Mouse (Mus musculus): Measurements from ENCODE around the gene Ccdc13. TPM values are rescaled to one million over a fixed set of nuclear protein-coding genes. Genes with fewer than 3 reads are reported as not detected.
A peak's percentile ranks its signal among the peaks of the same experiment; 100 is the strongest.

Gene Ccdc13
- total RNA-seq, 2 experiments from 2014 or later: not detected

DNA sequence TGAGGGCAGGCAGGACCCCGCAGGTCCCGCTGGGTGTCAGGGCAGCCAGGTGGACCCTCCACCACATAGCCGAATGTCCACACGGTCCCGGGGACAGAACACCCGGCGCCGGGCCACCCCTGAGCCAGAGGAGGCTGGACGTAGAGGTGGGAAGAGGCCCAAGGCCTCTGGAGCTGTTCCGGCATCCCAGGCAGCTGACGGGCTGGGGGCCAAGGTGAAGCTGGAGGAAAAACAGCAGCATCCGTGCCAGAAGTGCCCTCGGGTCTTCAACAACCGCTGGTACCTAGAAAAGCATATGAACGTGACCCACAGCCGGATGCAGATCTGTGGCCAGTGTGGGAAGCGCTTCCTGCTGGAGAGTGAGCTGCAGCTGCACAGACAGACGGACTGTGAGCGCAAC is 75.5 kb downstream of the Ccdc13 start:
- intact Hi-C loops (cut with DNase I): loop anchor here (5.0 kb wide), 1 partner anchor 69 kb away; no protein-coding TSS in a partner anchor

DNA sequence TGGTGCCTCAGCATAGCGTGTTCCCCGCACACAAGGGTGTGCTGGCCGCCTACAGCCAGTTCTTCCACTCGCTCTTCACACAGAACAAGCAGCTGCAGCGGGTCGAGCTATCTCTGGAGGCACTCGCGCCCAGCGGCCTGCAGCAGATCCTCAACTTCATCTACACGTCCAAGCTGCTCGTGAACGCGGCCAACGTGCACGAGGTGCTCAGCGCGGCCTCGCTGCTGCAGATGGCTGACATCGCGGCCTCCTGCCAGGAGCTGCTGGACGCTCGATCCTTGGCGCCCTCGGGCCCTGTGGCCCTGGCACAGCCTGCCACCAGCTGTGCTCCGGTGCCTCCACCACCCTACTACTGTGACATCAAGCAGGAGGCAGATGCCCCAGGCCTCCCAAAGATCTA is 76.5 kb downstream of the Ccdc13 start:
- no peak for DNase-seq (ENCODE audit: low spot score)
- intact Hi-C loops (cut with DNase I): loop anchor here (5.0 kb wide), 1 partner anchor 70 kb away; no protein-coding TSS in a partner anchor

More for the DNA sequence above, 75.5 kb downstream of the Ccdc13 start:
- no peak for DNase-seq (ENCODE audit: low spot score)

DNA sequence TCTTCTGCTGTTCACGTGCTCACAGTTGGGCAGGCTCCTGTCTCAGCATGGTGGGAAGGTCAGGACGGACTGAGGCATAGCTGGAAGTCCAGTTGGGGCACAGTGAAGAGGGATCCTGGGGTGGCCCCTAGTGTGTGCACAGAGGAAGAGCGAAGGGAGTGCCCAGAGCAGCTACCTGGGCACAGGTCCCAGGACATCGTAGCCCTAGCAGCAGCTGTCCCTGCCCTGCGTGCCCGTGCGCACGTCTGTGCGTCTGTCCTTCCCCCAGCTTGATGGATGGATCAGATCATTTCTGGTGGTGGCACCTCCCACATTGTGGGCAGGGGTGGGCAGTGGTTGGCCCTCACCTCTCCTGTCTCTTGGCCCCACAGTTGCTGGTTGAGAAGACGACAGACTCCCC is 77.0 kb downstream of the Ccdc13 start:
- DNase-seq (ENCODE audit: low spot score): no peak
- intact Hi-C loops (cut with DNase I): loop anchor here (5.0 kb wide), 1 partner anchor 70 kb away; no protein-coding TSS in a partner anchor

DNA sequence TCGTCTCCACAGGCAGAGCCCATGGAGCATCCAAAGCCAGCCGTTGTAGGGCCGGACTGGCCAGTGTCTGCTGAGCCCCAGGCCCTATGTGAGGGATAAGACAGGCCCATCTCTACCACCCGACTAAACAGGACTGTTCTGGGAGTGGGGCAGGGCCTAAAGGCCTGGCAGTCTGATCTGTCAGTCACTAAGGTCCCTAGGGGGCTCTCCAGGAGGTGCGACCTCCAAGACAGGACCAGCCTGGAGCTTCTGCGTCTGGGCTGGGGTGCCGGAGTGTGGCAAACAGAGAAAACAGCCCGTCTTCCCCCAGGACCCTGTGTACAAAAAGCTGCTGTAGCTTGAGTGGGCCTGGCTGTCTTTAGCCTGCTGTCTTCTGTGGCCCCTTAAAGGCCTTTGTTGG is 77.5 kb downstream of the Ccdc13 start:
- intact Hi-C loops (cut with DNase I): loop anchor here (5.0 kb wide), 1 partner anchor 71 kb away; no protein-coding TSS in a partner anchor
- DNase-seq (ENCODE audit: low spot score): no peak

DNA sequence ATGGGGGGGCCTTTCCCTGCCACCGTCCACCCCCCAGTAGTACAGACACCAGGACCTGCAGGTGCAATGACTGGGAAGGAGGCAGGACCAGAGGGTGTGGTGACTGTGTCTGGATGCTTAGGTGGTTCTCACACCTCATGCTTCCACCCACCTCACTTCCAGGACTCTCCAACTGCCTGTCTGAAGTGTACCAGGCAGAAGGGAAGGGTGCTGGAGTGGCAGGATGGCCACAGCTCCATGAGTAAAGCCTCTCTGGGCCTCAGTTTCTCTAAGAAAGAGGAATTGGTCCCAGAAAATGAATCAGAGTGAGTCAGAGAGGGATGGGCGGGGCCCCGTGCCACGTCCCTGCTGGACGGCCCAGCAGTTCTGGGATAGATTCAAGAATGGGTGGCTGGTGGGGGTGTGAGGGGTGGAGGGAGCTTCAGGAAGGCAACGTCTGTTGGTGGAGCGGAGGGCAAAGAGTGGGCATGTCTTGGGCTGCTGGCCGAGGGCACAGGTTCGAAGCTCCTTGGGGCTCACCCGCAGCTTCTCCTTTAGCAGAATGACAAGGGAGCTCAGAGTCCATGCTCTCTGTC is 78.1 kb downstream of the Ccdc13 start:
- DNase-seq (ENCODE audit: low spot score): no peak
- intact Hi-C loops (cut with DNase I): loop anchor here (5.0 kb wide), 1 partner anchor 71 kb away; no protein-coding TSS in a partner anchor

DNA sequence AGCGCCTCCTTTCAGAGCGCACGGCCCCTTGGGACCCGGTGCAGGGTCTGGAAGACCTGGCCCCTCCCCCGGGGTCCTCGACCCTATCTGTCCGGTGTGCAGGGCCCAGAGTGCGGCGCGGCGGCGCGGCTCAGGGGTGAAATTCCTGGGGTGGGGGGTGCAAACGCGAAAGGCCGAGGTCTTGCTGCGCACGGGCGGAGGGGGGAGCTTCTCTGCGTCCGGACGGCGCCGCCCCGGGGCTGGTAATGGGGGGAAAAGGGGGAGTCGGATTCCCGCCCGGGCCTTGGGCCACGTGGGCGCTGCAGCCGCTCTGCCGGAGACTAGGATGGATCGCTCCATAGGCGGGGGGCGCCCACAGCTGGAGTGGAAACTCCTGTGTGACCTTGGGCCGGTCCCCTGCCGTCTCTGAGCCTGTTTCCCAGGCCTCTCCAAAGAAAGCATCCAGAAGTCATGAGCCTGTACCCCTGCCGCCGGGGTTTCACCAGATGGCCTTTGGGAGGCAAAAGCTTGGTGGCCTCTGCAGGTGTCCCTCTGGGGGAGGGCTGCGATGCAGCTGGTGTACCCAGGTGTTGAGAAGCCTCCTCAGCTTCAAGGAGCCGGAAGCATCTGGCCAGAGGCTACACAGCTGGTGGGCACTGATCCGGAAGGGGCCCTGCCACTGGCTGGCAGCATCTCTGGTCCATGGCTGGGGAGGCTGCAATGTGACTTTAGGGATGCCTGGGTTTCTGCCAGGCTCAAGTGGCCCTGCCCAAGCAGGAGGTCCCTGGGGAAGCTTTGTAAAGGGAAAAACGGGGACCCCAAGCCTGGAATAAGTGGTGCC is 78.8 kb downstream of the Ccdc13 start:
- intact Hi-C loops (cut with DNase I): loop anchor here (5.0 kb wide), 1 partner anchor 72 kb away; no protein-coding TSS in a partner anchor
- DNase-seq (ENCODE audit: low spot score): peak; percentile 43

DNA sequence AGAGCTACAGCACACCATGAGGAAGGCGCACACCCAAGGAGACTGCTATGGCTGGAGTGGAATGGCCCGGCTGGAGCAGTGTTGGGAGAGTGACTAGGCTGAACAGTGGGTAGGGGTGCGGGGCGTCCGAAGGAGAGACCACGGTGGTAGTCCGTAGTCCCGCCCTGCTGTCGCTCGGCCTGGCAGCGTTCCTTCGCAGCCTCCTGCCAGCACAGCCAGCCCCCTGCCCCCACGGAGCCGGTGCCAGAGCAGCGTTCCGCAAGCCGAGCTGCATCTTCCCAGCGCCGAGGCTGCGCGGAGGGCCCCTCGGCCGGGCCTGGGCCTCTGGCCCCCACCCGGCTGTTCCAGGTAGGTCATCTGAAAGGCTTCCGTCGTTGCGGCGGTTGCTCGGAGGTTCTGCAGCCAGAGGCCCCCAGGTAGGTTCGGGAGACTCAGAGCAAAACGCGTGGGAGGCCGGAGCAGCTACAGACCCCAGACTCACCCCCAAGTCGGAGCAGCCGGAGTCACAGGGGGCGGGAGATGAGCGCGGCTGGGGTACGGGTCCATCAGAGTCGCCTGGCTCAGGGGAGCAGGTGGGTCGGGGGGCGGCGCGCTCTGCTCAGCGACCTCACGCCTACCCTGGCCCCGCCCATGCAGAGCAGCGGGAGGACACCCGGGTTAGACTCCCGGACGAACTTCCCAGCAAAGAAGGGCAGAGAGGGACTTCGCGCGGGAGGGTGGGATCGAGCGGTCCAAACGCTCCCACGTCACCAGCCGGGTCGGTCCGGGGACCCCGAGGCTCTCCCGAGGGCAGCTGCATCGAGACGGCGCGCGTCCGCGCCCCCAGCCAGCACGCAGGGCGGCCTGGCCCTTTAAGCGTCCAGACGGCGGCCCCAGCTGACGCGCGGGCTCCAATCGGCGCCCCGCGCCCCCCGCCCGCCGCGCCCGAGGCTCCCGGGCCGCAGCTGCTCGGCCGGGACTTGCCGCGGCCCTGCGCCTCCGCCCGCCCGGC is 79.9 kb downstream of the Ccdc13 start, which contains the start of gene Zfp651:
Zfp651 (plus strand) TSS at position 240 of the 991 bp plus-strand sequence.
- peak; percentile 49 for DNase-seq (ENCODE audit: low spot score)
- intact Hi-C loops (cut with DNase I): loop anchor here (5.0 kb wide), 1 partner anchor 73 kb away; no protein-coding TSS in a partner anchor

DNA sequence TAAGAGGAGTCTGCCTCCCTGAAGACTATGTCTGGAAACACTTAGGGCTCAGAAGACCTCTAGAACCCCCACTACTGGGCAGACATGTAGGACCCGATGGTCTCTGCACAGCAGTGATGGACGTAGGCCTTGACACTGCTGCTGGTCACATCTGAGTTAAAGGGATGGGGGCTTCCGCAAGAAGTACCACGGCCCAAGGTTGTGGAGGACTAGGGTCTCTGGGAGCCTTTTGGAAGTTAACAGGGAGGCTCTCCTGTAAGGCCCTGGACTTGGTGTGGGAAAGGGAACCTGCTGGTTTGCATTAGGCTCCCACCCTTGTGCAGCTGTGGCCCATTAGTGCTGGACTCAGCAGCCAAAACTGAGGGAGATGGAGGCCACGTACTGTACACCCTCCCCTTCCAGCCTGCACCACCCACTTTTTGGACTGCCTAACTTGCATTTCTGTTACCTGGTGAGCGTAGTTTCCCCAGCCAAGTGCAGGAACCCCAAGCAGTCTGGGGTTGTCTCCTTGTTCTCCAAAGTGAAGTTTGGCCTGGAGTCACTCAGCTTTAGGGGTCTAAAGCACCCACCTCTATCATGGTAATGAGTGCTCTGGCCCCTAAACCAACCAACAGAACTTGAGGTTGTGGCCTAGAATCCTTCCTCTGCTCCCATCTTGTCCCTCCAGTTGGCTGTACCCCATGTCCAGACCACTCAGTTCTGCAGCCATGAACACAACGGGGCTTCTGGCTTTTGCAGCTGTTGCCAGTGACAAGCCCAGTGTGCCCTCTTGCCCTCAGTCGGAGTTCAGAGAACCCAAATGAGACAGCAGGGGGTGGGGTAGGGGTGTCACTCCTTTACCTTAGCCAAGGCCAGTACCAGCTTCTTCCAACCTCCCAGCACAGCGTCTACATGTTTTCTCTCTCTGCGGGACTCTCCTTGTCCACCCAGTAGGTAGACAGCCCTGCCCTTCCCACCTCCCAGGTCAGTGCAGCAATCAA is 81.1 kb downstream of the Ccdc13 start:
- DNase-seq (ENCODE audit: low spot score): no peak
- intact Hi-C loops (cut with DNase I): no loop called here

DNA sequence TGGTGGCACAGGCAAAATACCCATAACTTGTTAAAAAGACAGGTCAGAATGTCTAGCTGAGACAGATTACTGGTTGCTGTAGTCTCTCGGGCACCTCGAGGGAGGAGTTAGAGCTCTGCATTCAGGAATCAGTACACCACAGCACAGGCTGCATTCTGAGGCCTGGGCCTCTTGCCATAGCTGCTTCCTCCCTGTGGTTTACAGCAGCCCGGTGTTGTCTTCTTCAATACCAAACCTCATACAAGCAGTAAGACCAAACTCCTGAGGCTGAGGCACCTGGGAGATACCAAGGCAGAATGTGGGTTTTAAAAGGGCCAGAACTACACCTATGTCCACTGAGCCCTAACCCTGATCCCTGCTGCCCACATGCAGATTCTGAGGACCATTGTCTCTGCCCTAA is 81.8 kb downstream of the Ccdc13 start:
- DNase-seq (ENCODE audit: low spot score): no peak
- intact Hi-C loops (cut with DNase I): no loop called here

DNA sequence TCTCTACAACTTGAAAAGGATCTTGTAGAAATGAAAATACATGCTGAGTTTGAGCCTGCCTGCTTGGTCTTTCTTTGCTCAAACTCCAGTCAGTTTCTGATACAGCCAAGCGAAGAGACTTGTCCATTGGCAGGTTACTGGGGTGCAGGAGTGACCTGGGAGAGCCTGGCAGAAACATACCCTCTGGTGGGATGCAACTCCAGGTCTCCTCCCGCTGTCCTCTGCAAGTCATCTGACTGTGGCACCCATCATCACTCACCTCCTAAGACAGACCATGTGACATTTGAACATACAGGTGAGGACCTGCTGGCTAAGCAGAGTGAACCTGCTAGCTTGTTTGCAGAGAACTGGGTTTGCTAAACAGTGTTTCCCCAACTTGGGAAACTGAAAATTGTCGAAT is 82.5 kb downstream of the Ccdc13 start:
- DNase-seq (ENCODE audit: low spot score): no peak
- intact Hi-C loops (cut with DNase I): no loop called here

DNA sequence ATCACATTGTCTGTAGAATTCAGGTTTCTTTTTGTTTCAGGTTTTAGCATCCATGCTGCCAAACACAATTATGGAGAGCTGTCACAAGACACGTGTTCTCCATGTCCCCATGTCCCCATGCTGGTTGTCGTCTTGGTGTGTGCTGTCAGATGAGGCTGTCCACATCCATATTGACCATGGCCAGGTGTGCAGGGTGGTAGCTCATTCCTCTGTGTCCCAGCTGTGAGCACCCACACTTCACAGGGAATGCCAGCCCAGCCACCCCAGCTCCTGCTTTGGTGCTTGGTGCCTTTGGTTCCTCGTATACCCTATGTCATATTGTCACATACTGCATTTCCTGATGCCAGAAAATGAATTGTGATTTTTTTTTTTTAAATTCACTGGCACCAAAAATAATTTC is 84.6 kb downstream of the Ccdc13 start:
- DNase-seq (ENCODE audit: low spot score): no peak

DNA sequence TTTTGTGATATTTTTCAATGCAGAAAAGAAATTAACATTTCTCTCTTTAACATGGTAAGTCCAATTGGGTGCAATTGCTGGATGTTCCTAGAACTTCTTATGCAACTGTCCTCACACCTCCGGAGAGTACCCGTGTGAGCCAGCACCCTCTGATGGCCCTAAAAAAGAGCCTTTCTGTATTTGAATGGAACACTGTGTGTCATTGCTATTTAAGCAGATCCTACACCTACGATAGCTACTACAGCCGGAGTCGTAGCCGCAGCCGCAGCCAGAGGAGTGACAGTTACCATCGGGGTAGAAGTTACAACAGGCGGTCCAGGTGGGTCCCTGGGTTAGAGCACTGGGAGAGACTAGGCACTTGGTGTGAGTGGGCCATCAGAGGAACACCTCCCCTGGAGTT is 86.5 kb downstream of the Ccdc13 start:
- no peak for DNase-seq (ENCODE audit: low spot score)
- intact Hi-C loops (cut with DNase I): no loop called here

More for the DNA sequence above, 84.6 kb downstream of the Ccdc13 start:
- intact Hi-C loops (cut with DNase I): no loop called here

Other genes starting within 250 kb of the Ccdc13 start
- gene Lyzl4, start 197.4 kb downstream of the Ccdc13 start, total RNA-seq (2021): not detected
- 1 to 10 TPM; 1.4 to 2.1 TPM for gene Vipr1, start 196.7 kb downstream of the Ccdc13 start, total RNA-seq (2021)
- 1 to 10 TPM; 4.6 to 6.8 TPM for gene Sec22c, start 134.0 kb downstream of the Ccdc13 start, total RNA-seq (2021)
- gene Ss18l2, start 129.1 kb downstream of the Ccdc13 start, total RNA-seq (2021): 100 to 1,000 TPM; 138 to 145 TPM
- gene Nktr, start 120.3 kb downstream of the Ccdc13 start, total RNA-seq (2021): 10 to 100 TPM; 29.1 to 38.1 TPM
- gene Zfp651, start 80.1 kb downstream of the Ccdc13 start, total RNA-seq (2021): 100 to 1,000 TPM; 116 to 128 TPM
- 10 to 100 TPM; 10.1 to 10.5 TPM for gene Klhl40, start 61.9 kb downstream of the Ccdc13 start, total RNA-seq (2021)
- gene Hhatl, start 47.0 kb downstream of the Ccdc13 start, total RNA-seq (2021): 100 to 1,000 TPM; 118 to 123 TPM
- gene Higd1a, start 18.9 kb upstream of the Ccdc13 start, total RNA-seq (2021): 100 to 1,000 TPM; 208 to 239 TPM
- gene Ackr2, start 58.9 kb upstream of the Ccdc13 start, total RNA-seq (2021): 1 to 10 TPM; 2.5 to 3.7 TPM
- gene Cyp8b1, start 76.8 kb upstream of the Ccdc13 start, total RNA-seq (2021): not detected
- under 1 TPM; 0.94 to 0.98 TPM for gene Fam198a, start 111.5 kb upstream of the Ccdc13 start, total RNA-seq (2021)
- 10 to 100 TPM; 12.1 to 13.1 TPM for gene Pomgnt2, start 157.6 kb upstream of the Ccdc13 start, total RNA-seq (2021)